Mouse (Mus musculus) monocyte, adult 5-6 weeks (primary cell): ENCODE results near the gene Tnfrsf13b. TPM values are rescaled to one million over a fixed set of nuclear protein-coding genes. Genes with fewer than 3 reads are reported as not detected.

Experiments
- ATAC-seq: fragments of 153-309, 156-312 bp; replicated peaks from 2 replicates; pipeline ENCODE4 v1.8.0; 2017; ENCODE audit warnings: mild to moderate bottlenecking; ENCODE audit not compliant: low TSS enrichment, insufficient number of reproducible peaks, severe bottlenecking, poor library complexity, low FRiP score
- total RNA-seq: library from RNA; stranded (forward); fragments of 200-1000, 200-491, 200-594 nt; gene quantifications from 3 replicates; pipeline ENCODE4 v1.2.3, GENCODE M21; 2017

Gene Tnfrsf13b
- total RNA-seq, result 39.9 to 75.6 TPM (median 53.5 TPM) in 3 replicates

DNA sequence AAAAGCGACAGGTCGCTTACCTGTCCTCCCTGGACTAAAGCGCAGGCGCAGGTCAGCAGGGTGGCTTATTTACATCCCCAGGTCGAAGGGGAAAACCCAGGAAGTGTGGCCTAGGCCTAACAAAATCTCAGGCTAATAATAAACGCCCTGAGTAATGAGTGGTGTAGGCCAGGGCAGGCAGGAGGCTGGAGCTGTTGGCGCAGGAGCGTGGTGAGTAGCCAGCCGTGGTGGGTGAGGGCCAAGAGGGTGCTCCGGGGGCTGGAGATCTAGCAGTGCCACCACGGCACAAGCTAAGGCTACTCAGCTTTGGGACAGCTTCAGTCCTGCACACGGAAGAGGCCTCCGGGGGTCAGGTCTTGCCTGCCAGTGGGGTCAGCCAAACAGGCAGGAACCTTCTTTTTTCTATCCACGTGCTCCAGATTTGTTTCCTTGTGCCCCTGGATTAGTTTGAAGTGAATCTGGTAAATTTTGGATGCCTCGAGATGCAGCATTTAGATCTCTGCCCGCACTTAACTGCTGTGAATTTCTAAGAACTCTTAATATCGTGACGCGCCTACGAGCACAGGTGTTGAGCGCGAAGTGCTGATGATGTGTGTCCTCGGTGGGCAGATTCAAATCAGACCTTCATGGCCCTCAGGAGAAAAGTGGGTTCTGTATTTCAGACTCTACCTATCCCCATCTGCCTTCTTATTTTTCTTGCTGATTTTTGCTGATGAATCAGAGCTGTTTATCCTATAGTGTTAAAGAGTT lies at the start of gene Tnfrsf13b:
TSS of gene Tnfrsf13b (plus strand) at position 150 of the 750 bp plus-strand sequence.
- ATAC-seq, result no peak

DNA sequence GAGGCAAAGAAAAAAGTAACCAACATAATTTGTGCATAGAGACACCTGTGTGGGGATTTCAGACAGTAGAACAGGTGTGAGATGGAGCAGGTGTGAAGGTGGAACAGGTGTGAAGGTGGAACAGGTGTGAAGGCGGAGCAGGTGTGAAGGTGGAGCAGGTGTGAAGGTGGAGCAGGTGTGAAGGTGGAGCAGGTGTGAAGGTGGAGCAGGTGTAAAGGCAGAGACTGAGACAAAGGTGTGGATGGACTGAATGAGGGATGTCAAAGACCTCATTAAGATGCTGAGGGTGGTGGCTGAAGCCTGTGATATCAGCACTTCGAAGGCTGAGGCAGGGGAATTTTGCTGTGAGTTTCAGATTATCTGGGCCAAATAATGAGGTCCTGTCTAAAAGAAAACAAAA lies 44.9 kb upstream of the Tnfrsf13b start:
- ATAC-seq, result no peak

- no peak for ATAC-seq
These were observed 36.4 kb upstream of the Tnfrsf13b start for GRCm38 (mm10) chr11:61090195-61090594.

DNA sequence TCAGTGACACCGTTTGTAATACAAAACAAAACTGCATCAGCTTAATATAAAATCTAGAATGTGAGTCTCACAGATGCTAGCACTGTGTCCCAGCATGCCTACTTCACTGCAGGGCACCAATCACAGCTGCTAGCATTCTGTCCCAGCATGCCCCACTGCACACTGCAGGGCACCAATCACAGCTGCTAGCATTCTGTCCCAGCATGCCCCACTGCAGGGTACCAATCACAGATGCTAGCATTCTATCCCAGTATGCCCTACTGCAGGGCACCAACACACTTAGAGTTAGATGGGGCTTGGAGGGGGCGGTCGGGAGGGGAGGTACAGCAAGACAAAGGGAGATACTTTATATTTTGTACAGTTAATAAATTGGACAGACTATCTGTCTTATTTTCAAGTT lies 35.4 kb upstream of the Tnfrsf13b start:
- ATAC-seq, result no peak

- no peak for ATAC-seq
These were observed 34.8 kb upstream of the Tnfrsf13b start for GRCm38 (mm10) chr11:61091642-61092262.

DNA sequence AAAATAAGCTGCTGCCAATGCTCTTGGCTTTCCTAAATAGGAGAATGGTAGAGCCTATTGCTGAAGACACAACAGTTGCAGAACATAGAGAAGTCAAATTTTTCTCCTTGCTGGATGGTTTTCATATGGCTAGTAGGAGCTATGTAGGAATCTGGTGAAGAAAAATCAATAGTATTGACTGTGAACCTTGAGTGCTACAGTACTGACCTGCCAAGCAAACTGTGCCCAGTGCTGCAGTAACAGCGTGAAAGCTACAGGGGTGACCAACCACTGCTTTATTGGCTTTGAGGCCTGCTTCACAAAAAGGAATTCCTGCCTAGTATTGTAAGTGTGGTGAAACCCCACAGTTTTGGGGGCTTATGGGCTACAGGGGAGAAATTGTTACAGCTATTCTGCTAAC lies 28.5 kb upstream of the Tnfrsf13b start:
- no peak for ATAC-seq

DNA sequence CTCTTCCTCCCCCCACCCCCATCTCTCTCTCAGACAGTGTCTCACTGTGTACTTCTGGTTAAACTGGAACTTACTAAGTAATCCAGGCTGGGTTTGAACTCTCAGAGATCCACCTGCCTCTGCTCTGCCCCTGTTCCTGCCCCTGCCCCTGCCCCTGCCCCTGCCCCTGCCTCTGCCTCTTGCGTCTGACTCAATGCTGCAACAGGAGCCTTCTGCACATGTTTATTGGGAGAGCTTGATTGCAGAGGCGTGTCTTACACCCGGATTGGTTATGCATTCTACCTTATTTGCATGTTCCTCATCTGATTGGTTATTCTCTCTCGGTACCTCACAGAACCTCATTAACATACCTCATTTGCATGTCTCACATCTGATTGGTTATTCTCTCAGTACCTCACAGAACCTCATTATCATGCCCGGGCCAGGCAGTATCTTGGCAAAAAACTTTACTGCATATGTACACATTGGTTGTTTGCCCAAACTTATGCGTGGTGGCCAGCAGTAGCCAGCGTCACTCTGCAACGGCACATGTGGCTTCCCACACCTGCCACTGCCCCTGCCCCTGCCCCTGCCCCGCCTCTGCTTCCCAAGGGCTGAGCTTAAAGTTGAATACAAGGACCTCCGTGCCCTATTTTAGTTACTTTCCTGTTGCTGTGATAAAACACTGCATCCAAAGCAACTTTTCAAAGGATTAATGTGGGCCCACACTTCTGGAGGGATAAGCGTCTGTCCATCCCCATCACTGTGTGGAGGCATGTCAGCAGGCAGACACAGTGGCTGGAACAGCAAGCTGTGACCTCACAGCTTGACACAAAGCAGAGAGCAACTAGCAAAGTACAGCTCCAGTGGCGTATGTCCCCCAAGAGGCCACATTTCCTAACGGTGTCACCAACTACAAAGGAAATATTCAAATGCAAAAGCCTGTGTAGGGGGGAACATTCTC lies 23.9 kb upstream of the Tnfrsf13b start:
- ATAC-seq, result no peak

GRCm38 (mm10) chr11:61104241-61104901 lies 22.2 kb upstream of the Tnfrsf13b start:
- ATAC-seq, result peak; percentile 82

DNA sequence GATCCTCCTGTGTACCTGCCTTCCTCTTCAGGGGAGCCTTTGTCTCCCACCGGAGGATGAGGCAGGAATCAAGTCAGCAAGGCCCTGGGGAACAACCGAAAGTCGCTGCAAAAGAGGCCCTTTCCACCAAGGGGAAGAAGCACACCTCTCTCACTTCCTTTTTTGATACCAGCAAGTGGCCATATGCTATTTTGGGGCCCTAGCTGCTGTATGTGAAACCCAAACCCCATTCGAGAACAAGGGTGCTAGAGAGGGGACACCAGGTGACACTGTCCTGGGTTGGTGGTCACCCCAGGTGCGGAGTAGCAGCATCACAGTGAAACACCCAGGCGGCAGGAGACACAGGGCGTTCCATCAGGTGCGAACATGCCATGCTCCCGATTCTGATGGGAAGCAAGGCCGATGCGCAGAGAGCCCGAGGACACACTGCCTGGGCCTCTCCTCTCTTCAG lies 17.6 kb upstream of the Tnfrsf13b start:
- ATAC-seq, result peak; percentile 67

- no peak for ATAC-seq
These were observed 16.8 kb upstream of the Tnfrsf13b start for GRCm38 (mm10) chr11:61109707-61110106.

DNA sequence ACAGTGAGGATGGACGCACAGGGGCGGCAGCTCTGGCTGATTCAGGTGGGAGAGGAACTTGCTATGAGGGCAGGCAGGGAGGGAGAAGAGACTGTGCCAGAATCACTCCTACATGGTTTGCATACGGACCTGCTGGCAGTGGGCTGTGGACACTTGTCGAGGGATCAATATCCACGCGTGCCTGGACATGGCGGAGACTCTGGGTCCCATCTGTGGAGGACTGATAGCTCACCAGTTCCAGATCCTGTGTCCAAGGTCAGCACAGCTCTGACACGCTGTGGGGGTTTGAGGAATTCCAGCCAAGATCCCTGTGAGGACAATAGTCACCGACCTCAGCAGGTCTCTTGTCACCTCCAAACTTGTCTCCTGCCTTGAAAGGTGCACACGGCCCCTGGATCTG lies 16.4 kb upstream of the Tnfrsf13b start:
- no peak for ATAC-seq

GRCm38 (mm10) chr11:61110928-61111327 lies 15.6 kb upstream of the Tnfrsf13b start:
- ATAC-seq, result no peak

GRCm38 (mm10) chr11:61111472-61111871 lies 15.1 kb upstream of the Tnfrsf13b start:
- ATAC-seq, result no peak

DNA sequence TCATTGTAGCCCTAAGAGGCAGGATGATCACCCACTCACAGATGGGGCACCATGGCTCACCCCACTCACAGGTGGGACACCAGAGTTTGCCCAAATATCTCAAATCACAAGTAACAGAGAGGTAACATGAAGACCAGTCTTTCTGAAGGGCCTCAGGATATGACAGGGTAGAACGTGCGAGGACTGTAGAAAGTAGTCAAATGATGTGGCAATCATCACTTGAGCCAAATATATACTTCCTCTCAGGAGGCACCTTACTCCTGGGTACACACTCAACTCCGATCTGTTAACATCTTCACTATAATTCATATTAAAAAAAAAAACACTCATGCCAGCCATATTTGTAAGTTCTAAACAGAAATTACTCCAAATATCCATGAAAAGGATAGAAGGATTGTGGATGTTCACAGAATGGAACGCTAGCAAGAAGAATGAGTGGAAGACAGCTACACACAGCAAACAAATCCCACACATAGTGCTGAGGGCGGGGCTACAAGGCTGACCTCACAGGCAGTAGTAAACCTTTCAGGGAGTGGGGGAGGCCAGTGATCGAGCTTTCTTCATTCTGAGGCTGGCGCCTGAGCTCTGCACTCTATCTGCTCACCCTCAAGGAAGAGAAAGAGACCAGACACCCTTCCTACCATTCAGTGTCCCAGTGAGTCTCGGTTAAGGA lies 14.1 kb upstream of the Tnfrsf13b start:
- 0 out of 2 replicates have a peak, but pooled peaks have one; percentile 27 for ATAC-seq

- peak; percentile 66 for ATAC-seq
These were observed 10.3 kb upstream of the Tnfrsf13b start for GRCm38 (mm10) chr11:61116226-61116625.

GRCm38 (mm10) chr11:61119996-61120583 lies 6.5 kb upstream of the Tnfrsf13b start:
- ATAC-seq, result no peak

DNA sequence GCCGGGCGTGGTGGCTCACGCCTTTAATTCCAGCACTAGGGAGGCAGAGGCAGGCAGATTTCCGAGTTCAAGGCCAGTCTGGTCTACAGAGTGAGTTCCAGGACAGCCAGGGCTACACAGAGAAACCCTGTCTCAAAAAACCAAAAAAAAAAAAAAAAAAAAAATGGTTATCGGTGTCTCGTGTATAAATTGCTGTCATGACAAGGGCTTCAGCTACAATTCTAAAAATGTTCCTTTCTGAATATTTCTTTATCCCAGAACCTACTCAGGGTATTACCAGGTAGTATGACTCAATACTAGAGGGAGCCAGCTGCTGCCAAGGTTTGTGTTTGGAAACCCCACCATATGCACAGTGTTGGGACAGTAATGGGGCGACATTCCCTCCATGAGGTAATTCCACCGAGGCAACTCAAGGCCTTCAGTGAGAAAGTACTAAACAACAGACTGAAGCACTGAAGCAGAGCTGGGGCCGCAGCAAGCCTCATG lies 4.2 kb upstream of the Tnfrsf13b start:
- ATAC-seq, result no peak
